Mouse (Mus musculus) heart, embryonic 15.5 days (tissue): ENCODE results near the gene Pakap. TPM values are rescaled to one million over a fixed set of nuclear protein-coding genes. Genes with fewer than 3 reads are reported as not detected.
"Not testable (repeated sequence)": the region's sequence is repeated elsewhere in the genome, so short reads cannot be mapped to it uniquely, and the experiment has no call there.

Experiments used
- ATAC-seq: fragments of 200-750 bp; cut with Nextera tagmentation; replicated peaks from 2 replicates; pipeline ENCODE4 v1.8.0; 2017; ENCODE audit warnings: low read depth, moderate TSS enrichment; ENCODE audit not compliant: insufficient number of reproducible peaks, insufficient read depth, low FRiP score
- H3K27ac ChIP-seq: fragments of 300-500 bp; sonication (generic); 2 replicates; pipeline ENCODE4 v1.5.1; 2015; ENCODE audit warnings: mild to moderate bottlenecking, inconsistent platforms
- H3K27me3 ChIP-seq: fragments of 300-500 bp; sonication (generic); 2 replicates; pipeline ENCODE4 v1.6.1; 2015; ENCODE audit warnings: inconsistent platforms
- H3K36me3 ChIP-seq: fragments of 300-500 bp; sonication (generic); 2 replicates; pipeline ENCODE4 v1.6.1; 2015; ENCODE audit warnings: mild to moderate bottlenecking, inconsistent platforms
- H3K4me1 ChIP-seq: fragments of 300-500 bp; sonication (generic); replicated peaks from 2 replicates; pipeline ENCODE4 v1.6.1; 2015; ENCODE audit warnings: inconsistent platforms
- H3K4me2 ChIP-seq: fragments of 300-500 bp; sonication (generic); 2 replicates; pipeline ENCODE4 v1.6.1; 2015; ENCODE audit warnings: inconsistent platforms, mild to moderate bottlenecking, moderate library complexity
- H3K4me3 ChIP-seq: fragments of 300-500 bp; sonication (generic); 2 replicates; pipeline ENCODE4 v1.5.1; 2015; ENCODE audit warnings: mild to moderate bottlenecking, inconsistent platforms
- H3K9ac ChIP-seq: fragments of 300-500 bp; sonication (generic); 2 replicates; pipeline ENCODE4 v1.6.1; 2015; ENCODE audit warnings: mild to moderate bottlenecking, inconsistent platforms
- H3K9me3 ChIP-seq: fragments of 300-500 bp; sonication (generic); replicated peaks from 2 replicates; pipeline ENCODE4 v1.6.1; 2016; ENCODE audit warnings: inconsistent platforms
- WGBS: fragments of 180-500 bp; shearing (Covaris S2); methylation state at CpG from one replicate; pipeline ENCODE4 v1.1.7; 2015; ENCODE audit warnings: mixed read lengths; 5-methylcytosine and 5-hydroxymethylcytosine counted together
- polyA plus RNA-seq: library from polyadenylated mRNA; unstranded; fragments of >200 nt; fragmentation: Nextera tagmentation; extraction: Ambion mirVana; gene quantifications from 2 replicates; pipeline ENCODE4 v1.2.1, GENCODE M21; 2015

Gene Pakap
- polyA plus RNA-seq, 1 experiment from 2014 or later, result 57.8 TPM

DNA sequence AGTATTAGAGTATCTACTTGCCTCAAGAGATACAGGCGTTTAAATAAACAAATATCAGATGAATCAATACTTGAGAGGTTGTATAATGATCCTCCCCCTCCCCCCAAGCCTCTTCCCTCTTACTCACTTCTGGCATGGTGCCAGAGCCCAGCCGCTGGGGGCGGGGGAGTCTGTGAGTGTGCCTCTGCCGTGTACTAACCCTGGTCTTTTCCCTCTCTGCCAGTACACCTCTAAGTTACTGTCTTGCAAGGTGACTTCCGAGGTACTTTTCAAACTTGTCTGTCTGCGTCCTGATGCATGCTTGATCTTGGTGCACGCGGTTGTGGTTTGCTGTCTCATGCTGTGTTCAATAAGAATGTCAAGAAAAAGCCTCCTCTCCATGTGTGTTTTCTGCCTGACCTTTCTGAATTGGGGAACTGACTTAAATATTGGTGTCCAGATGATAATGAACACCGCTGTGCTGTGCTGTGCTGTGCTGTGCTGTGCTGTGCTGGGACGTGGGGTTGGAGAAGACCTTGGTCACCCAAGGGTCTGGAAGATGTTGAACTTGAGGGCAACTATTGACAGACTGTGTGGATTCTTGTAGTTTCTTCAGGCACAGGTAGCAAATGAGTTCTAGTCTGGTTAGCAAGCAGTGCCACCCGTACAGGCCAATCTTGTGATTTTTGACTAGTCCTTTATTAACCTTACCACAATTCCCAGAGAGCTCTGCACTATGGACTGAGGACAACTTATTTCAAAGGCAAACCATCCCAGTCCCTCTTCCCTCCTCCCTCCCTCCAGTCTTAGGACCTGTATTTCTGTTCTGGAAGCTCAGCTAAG is 318.3 kb downstream of the Pakap start:
- H3K9me3 ChIP-seq, result no peaks in the 10 kb centered on the region
- ATAC-seq, result no peak
- H3K4me3 ChIP-seq, result no peak overlapping the region
- 0 out of 2 replicates have a peak, but pooled peaks cover 4% of the 10 kb centered on the region for H3K36me3 ChIP-seq
- H3K9ac ChIP-seq, result no peak overlapping the region
- no peak overlapping the region for H3K4me2 ChIP-seq
- H3K27me3 ChIP-seq, result no peaks in the 10 kb centered on the region
- whole genome bisulfite sequencing, result 49% methylated on average over 11 of the region's 11 CpGs
- H3K4me1 ChIP-seq, result peaks cover 51% of the 10 kb centered on the region
- H3K27ac ChIP-seq, result peak overlapping the region; percentile 1; the same call in 1 of the 2 replicates

- ATAC-seq, result no peak
- H3K4me3 ChIP-seq, result no peak overlapping the region
- no peak overlapping the region for H3K9ac ChIP-seq
- H3K27me3 ChIP-seq, result no peaks in the 10 kb centered on the region
- H3K4me1 ChIP-seq, result peaks cover 49% of the 10 kb centered on the region
- 0 out of 2 replicates have a peak, but pooled peaks cover 4% of the 10 kb centered on the region for H3K36me3 ChIP-seq
- 88% methylated on average over 3 of the region's 3 CpGs for WGBS
- H3K27ac ChIP-seq, result no peak overlapping the region
- no peaks in the 10 kb centered on the region for H3K9me3 ChIP-seq
- no peak overlapping the region for H3K4me2 ChIP-seq
Measured at GRCm38 (mm10) chr4:57886888-57887230, 318.9 kb downstream of the Pakap start.

DNA sequence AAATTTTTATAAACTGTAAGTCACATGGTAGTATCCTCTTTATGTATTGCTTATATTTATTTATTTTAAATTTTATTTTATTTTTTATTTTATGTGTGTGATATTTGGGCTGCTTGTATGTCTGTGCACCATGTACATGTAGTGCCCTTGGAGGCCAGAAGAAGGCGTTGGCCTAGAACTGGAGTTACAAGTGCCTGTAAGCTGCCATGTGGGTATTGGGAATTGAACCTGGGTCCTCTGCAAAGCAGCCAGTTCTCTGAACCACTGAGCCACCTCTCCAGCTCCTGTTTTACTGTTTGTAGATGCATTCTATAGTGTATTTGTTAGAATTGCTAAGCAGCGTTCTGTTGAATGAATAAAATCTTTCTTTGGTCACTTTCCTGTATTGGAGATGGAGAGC is 320.3 kb downstream of the Pakap start:
- Histone ChIP-seq H3K27me3 (no peaks in the 10 kb centered on the region), H3K9me3 (no peaks in the 10 kb centered on the region), H3K4me2 (no peak overlapping the region), H3K36me3 (peaks cover 2% of the 10 kb centered on the region; the same call in 1 of the 2 replicates), H3K27ac (no peak overlapping the region), H3K4me3 (no peak overlapping the region), H3K4me1 (peaks cover 35% of the 10 kb centered on the region), H3K9ac (no peak overlapping the region)
- ATAC-seq, result no peak
- WGBS, result 93% methylated on average over 2 of the region's 2 CpGs

DNA sequence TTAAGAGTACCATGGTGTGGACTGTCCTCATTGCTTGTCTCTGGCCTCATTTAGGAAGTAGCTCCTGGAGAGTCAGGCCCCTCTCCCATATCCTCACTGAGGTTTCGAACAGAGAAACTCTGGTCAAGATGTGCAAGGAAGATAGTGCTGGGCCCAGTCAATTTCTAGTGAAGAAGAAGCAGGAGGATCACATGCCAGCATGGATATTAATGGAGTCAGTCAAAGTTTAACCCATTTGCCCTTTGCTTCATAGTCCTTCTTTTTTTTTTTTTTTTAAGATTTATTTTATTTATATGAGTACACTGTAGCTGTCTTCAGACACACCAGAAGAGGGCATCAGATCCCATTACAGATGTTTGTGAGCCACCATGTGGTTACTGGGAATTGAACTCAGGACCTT is 321.0 kb downstream of the Pakap start:
- H3K4me3 ChIP-seq, H3K36me3 ChIP-seq, H3K27ac ChIP-seq, H3K27me3 ChIP-seq, ATAC-seq, H3K9ac ChIP-seq, H3K4me2 ChIP-seq, H3K9me3 ChIP-seq: not testable (repeated sequence)
- H3K4me1 ChIP-seq, result peaks cover 28% of the 10 kb centered on the region
- WGBS, result 83% methylated on average over 1 of the region's 1 CpGs

DNA sequence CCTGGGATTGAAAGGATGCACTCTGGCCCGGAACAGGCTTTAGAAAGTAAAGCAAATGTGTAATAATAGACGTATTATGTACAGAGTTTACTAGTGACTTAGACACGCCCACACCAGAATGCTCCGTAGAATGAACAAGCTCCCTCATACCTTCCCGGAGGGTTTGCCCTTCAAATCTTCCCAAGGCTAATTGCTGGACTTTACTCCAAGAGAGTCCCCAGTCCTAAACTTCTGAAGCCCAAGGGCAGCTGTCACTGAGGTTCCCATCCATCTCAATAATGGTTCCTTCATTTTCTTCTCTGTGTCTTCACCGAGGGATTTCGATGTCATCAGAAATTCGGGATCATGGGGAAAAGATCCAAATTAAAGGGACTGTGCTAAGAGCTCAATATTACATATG is 321.8 kb downstream of the Pakap start:
- Histone ChIP-seq H3K36me3 (peaks cover 4% of the 10 kb centered on the region; the same call in 1 of the 2 replicates), H3K27me3 (no peaks in the 10 kb centered on the region), H3K4me1 (peaks cover 20% of the 10 kb centered on the region), H3K9me3 (no peaks in the 10 kb centered on the region), H3K4me3 (no peak overlapping the region), H3K27ac (no peak overlapping the region), H3K9ac (no peak overlapping the region), H3K4me2 (no peak overlapping the region)
- no peak for ATAC-seq
- WGBS, result 87% methylated on average over 8 of the region's 8 CpGs

DNA sequence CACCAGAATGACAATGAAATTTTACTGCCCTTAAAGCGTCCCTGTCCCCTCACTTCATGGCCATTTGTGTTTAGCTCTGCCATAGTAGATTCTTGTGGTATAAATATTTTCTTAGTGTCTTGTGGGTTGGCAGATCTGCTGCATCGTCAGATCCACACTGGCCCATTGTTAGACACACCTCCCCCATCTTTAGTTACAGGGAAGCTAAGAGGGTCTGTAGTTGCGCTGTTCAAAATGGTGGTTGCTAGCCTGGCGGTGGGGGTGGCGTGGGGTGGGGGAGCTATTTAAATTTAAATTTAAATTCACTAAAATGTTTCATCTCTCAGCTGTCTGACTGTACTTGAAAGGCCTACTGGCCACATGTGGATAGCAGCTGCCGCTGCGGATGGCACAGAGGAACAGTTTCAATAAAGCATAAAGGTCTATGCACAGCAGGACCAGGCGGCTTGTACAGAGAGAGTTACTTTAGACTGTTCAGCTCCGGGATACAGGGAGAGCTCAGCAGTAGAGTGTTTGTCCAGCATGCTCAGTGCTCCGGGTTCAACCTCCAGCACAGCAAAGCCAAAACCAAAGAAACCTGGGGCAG is 324.1 kb downstream of the Pakap start:
- no peak for ATAC-seq
- H3K4me3 ChIP-seq, result no peak overlapping the region
- no peaks in the 10 kb centered on the region for H3K27me3 ChIP-seq
- no peak overlapping the region for H3K9ac ChIP-seq
- no peak overlapping the region for H3K4me2 ChIP-seq
- no peak overlapping the region for H3K27ac ChIP-seq
- H3K4me1 ChIP-seq, result peaks cover 3% of the 10 kb centered on the region; the same call in 1 of the 2 replicates
- H3K9me3 ChIP-seq, result no peaks in the 10 kb centered on the region
- 88% methylated on average over 10 of the region's 10 CpGs for WGBS
- H3K36me3 ChIP-seq, result peaks cover 4% of the 10 kb centered on the region; the same call in 1 of the 2 replicates

DNA sequence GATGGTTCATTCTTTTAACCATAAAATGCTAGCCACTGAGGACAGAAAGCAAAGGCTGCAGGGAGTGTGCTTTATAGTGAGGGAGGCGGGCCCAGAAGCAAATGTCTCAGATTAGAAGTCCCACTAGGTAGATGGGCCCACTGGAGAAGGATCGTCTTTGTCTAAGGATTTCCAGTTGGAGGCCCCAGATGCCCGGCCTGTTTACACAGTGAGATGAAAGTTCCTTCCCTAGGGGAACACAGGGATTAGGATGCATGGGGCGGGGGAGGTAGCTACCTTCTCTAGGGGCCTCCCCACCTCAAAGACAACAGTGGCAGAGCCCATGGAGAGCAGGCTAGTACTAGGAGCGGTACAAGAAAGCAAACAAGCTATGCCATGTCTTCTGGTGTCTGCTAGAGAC is 327.2 kb downstream of the Pakap start:
- no peak for ATAC-seq
- no peak overlapping the region for H3K9ac ChIP-seq
- H3K4me1 ChIP-seq, result no peaks in the 10 kb centered on the region
- no peaks in the 10 kb centered on the region for H3K9me3 ChIP-seq
- no peak overlapping the region for H3K27ac ChIP-seq
- no peak overlapping the region for H3K4me2 ChIP-seq
- 51% methylated on average over 5 of the region's 5 CpGs for WGBS
- H3K27me3 ChIP-seq, result no peaks in the 10 kb centered on the region
- H3K4me3 ChIP-seq, result no peak overlapping the region
- peaks cover 16% of the 10 kb centered on the region for H3K36me3 ChIP-seq

- Histone ChIP-seq H3K4me2 (no peak overlapping the region), H3K27ac (no peak overlapping the region; the same call in 1 of the 2 replicates), H3K9ac (no peak overlapping the region), H3K4me3 (no peak overlapping the region), H3K27me3 (no peaks in the 10 kb centered on the region), H3K36me3 (peaks cover 16% of the 10 kb centered on the region), H3K4me1 (no peaks in the 10 kb centered on the region), H3K9me3 (no peaks in the 10 kb centered on the region)
- 60% methylated on average over 6 of the region's 6 CpGs for WGBS
- ATAC-seq, result no peak
Measured at GRCm38 (mm10) chr4:57895902-57896301, 327.9 kb downstream of the Pakap start.

GRCm38 (mm10) chr4:57896631-57897030 is 328.7 kb downstream of the Pakap start:
- Histone ChIP-seq H3K27ac (no peak overlapping the region), H3K4me1 (no peaks in the 10 kb centered on the region), H3K9me3 (no peaks in the 10 kb centered on the region), H3K36me3 (peaks cover 16% of the 10 kb centered on the region), H3K9ac (no peak overlapping the region), H3K4me3 (no peak overlapping the region), H3K4me2 (no peak overlapping the region), H3K27me3 (no peaks in the 10 kb centered on the region)
- 86% methylated on average over 3 of the region's 3 CpGs for WGBS
- no peak for ATAC-seq

DNA sequence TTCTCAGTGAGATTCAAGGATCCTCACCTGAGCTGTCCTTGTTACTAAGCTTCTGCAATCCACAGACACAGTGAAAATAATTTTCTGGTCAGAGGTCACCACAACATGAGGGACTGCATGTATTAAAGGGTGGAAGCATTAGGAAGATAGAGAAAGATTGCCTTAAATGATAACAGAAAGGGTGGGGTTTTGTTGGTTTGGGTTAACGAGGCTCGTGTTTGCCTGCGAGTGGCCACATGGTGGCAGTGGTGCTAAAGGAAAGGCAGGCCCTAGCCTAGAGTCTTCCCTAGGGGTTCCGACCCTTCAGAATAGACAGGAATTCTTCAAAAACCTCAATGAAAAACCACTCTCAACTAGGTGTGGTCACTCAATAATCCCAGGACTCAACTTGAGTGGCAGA is 333.2 kb downstream of the Pakap start:
- Histone ChIP-seq H3K27me3 (0 out of 2 replicates have a peak, but pooled peaks cover 3% of the 10 kb centered on the region), H3K27ac (no peak overlapping the region), H3K4me3 (no peak overlapping the region), H3K9ac (no peak overlapping the region), H3K36me3 (peaks cover 12% of the 10 kb centered on the region), H3K9me3 (no peaks in the 10 kb centered on the region), H3K4me1 (peaks cover 11% of the 10 kb centered on the region; the same call in 1 of the 2 replicates), H3K4me2 (no peak overlapping the region)
- ATAC-seq, result no peak
- WGBS, result 20% methylated on average over 4 of the region's 4 CpGs

DNA sequence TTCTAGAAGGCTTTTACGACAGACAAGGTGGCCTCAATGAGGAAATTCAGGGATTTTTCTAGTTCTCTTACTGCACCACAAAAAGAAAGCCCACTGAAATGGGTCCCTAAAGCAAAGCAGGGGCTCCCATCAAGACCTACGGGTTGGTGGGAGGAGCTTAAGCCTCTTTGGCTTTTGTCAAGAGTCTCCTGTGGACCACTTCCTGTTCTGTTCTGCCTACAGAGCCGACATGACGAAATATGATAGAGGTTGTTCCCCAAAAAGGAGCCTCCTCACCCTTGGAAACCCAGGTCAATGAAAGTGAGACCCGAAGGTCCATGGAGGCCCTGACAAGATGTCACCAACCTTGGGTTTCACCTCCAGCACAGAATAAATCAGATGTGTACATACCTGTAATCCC is 334.6 kb downstream of the Pakap start:
- Histone ChIP-seq H3K9ac (no peak overlapping the region), H3K4me2 (no peak overlapping the region), H3K27ac (no peak overlapping the region), H3K4me1 (peaks cover 11% of the 10 kb centered on the region; the same call in 1 of the 2 replicates), H3K36me3 (peaks cover 6% of the 10 kb centered on the region), H3K27me3 (0 out of 2 replicates have a peak, but pooled peaks cover 3% of the 10 kb centered on the region), H3K9me3 (no peaks in the 10 kb centered on the region), H3K4me3 (no peak overlapping the region)
- 72% methylated on average over 5 of the region's 5 CpGs for WGBS
- no peak for ATAC-seq
